Mouse (Mus musculus) erythroblast, embryonic 14.5 days (primary cell): Measurements from ENCODE around the gene Xrcc5.

Source experiments
- GATA1 ChIP-seq: IDR thresholded peaks from 2 replicates; pipeline ENCODE4 v1.6.1; 2012; ENCODE audit warnings: low read length, inconsistent platforms, mixed read lengths
- TAL1 ChIP-seq: IDR thresholded peaks from 3 replicates; pipeline ENCODE4 v1.6.1; 2012; ENCODE audit warnings: low read length, inconsistent platforms, mixed read lengths

DNA sequence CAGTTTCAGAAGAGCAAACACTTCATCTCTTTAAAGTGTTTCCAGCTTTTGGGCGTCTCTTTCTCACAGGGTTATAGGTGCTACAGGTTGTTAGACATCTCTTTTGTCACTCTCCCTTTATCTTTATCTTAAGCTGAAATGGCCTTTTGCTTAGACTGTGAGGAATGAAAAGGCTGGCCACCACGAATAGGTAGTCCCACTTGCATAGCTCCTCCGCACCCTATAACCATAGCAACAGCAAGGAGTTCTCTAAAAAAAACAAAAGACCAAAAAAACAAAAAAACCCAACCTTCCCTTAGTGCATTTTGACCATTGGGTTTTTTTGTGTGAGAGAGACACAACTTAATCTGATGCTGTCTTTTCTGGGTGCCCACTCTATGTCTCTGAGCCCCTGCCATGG, 127.3 kb downstream of the Xrcc5 start:
- TF ChIP-seq TAL1 (no peak), GATA1 (no peak)
